Mouse (Mus musculus) CH12.LX (cell line): ENCODE measurements around the gene Rad23a. TPM values are rescaled to one million over a fixed set of nuclear protein-coding genes. Genes with fewer than 3 reads are reported as not detected.
A peak's percentile ranks its signal among the peaks of the same experiment; 100 is the strongest.

Source experiments
- DNase-seq: peaks from one replicate; pipeline ENCODE4 v3.0.0-alpha.2; 2013; ENCODE audit errors: extremely low read depth
- H3K27ac ChIP-seq: 2 replicates; pipeline ENCODE4 v1.5.1; 2012; ENCODE audit warnings: low read depth, mild to moderate bottlenecking, control low read depth, moderate library complexity; ENCODE audit not compliant: insufficient read depth
- H3K27me3 ChIP-seq: replicated peaks from 2 replicates; pipeline ENCODE3; 2012; ENCODE audit warnings: inconsistent platforms
- H3K36me3 ChIP-seq, 2 experiments: replicated peaks in 1 of 2; 2 replicates each; pipeline versions ENCODE3 to v1.6.1; 2012; ENCODE audit warnings: inconsistent platforms in 1 of 2, low read length in 1 of 2, mild to moderate bottlenecking in 1 of 2, mixed read lengths in 1 of 2, moderate library complexity in 1 of 2; ENCODE audit not compliant: control insufficient read depth in 1 of 2, insufficient read depth in 1 of 2
- H3K4me1 ChIP-seq, 2 experiments: 2 replicates each; pipeline ENCODE4 v1.6.1; 2012; ENCODE audit warnings: inconsistent platforms in 1 of 2, moderate library complexity in 1 of 2; ENCODE audit not compliant: insufficient read depth in 2 of 2, control insufficient read depth in 1 of 2
- H3K4me2 ChIP-seq: 2 replicates; pipeline ENCODE4 v1.6.1; 2012; ENCODE audit warnings: low read depth, mild to moderate bottlenecking, control low read depth; ENCODE audit not compliant: poor library complexity, insufficient read depth, severe bottlenecking
- H3K4me3 ChIP-seq, 3 experiments: fragments of 150-350 bp in 1 of 3; sonication (generic) in 1 of 3; replicated peaks in 1 of 3; 2 replicates each; pipeline versions ENCODE3 to v1.5.1; 2011 to 2012; ENCODE audit warnings: low read depth in 2 of 3, low read length in 2 of 3, mild to moderate bottlenecking in 2 of 3, moderate library complexity in 2 of 3, control low read depth in 1 of 3, improper control_type of control experiment in 1 of 3, inconsistent platforms in 1 of 3, mixed read lengths in 1 of 3; ENCODE audit not compliant: poor library complexity in 1 of 3
- H3K79me2 ChIP-seq: replicated peaks from 2 replicates; pipeline ENCODE4 v1.6.1; 2012; ENCODE audit warnings: mild to moderate bottlenecking, moderate library complexity; ENCODE audit not compliant: control insufficient read depth, poor library complexity, insufficient read depth, severe bottlenecking; ENCODE audit errors: extremely low read depth
- H3K9ac ChIP-seq: 2 replicates; pipeline ENCODE4 v1.6.1; 2012; ENCODE audit warnings: low read depth, mild to moderate bottlenecking, control low read depth, moderate library complexity; ENCODE audit not compliant: insufficient read depth
- H3K9me3 ChIP-seq: replicated peaks from 2 replicates; pipeline ENCODE3; 2012; ENCODE audit warnings: low read length, inconsistent platforms, mixed read lengths
- CHD1 ChIP-seq: IDR thresholded peaks from 2 replicates; pipeline ENCODE4 v1.6.1; 2012; ENCODE audit warnings: low read depth, low read length, improper control_type of control experiment, inconsistent platforms
- CHD2 ChIP-seq: IDR thresholded peaks from 2 replicates; pipeline ENCODE4 v1.6.1; 2011; ENCODE audit warnings: low read length, improper control_type of control experiment
- ETS1 ChIP-seq: conservative IDR thresholded peaks from 2 replicates; pipeline ENCODE4 v1.6.1; 2012; ENCODE audit warnings: low read depth, mild to moderate bottlenecking, inconsistent platforms, low read length, improper control_type of control experiment, moderate library complexity
- GABPA ChIP-seq: IDR thresholded peaks from 2 replicates; pipeline ENCODE4 v1.6.1; 2012; ENCODE audit warnings: low read depth, low read length, improper control_type of control experiment, inconsistent platforms; ENCODE audit not compliant: insufficient replicate concordance
- HCFC1 ChIP-seq: IDR thresholded peaks from 2 replicates; pipeline ENCODE4 v1.6.1; 2012; ENCODE audit warnings: low read depth, mild to moderate bottlenecking, inconsistent platforms, low read length, improper control_type of control experiment
- JUN ChIP-seq: IDR thresholded peaks from 2 replicates; pipeline ENCODE4 v1.6.1; 2011; ENCODE audit warnings: low read depth, mild to moderate bottlenecking, low read length, improper control_type of control experiment, moderate library complexity; ENCODE audit not compliant: insufficient read depth
- MAFK ChIP-seq: IDR thresholded peaks from 2 replicates; pipeline ENCODE4 v1.6.1; 2011; ENCODE audit warnings: low read length, improper control_type of control experiment; ENCODE audit not compliant: insufficient replicate concordance
- NRF1 ChIP-seq: IDR thresholded peaks from 2 replicates; pipeline ENCODE4 v1.6.1; 2014; ENCODE audit warnings: low read depth, mild to moderate bottlenecking, inconsistent platforms, low read length, improper control_type of control experiment, moderate library complexity
- RCOR1 ChIP-seq: conservative IDR thresholded peaks from 2 replicates; pipeline ENCODE4 v1.6.1; 2012; ENCODE audit warnings: low read depth, mild to moderate bottlenecking, inconsistent platforms, low read length, improper control_type of control experiment
- UBTF ChIP-seq: IDR thresholded peaks from 2 replicates; pipeline ENCODE4 v1.6.1; 2012; ENCODE audit warnings: low read depth, mild to moderate bottlenecking, inconsistent platforms, low read length, improper control_type of control experiment, moderate library complexity
- ZC3H11A ChIP-seq: IDR thresholded peaks from 2 replicates; pipeline ENCODE4 v1.6.1; 2012; ENCODE audit warnings: low read depth, mild to moderate bottlenecking, inconsistent platforms, low read length, improper control_type of control experiment
- ZKSCAN1 ChIP-seq: IDR thresholded peaks from 2 replicates; pipeline ENCODE4 v1.6.1; 2012; ENCODE audit warnings: low read depth, inconsistent platforms, low read length, improper control_type of control experiment, borderline replicate concordance
- dilution Hi-C: fragments of 300-500 bp; cut with MboI; formaldehyde crosslinking; loops from 2 replicates; pipeline ENCODE4 v1.14.3; 2020; ENCODE audit warnings: low sequenced_read_pairs; ENCODE audit not compliant: extremely low pct_unique_long_range_greater_than_20kb, extremely low pct_ligation_motif_present
- in situ Hi-C: fragments of 300-500 bp; cut with MboI; formaldehyde crosslinking; loops from 3 replicates; pipeline ENCODE4 v1.14.3; 2019; ENCODE audit warnings: low sequenced_read_pairs, low pct_ligation_motif_present, low pct_unique_long_range_greater_than_20kb, mixed read lengths
- polyA plus RNA-seq: library from polyadenylated mRNA; unstranded; fragments of >175 nt; gene quantifications from 2 replicates; pipeline ENCODE4 v1.2.1, GENCODE M21; 2012; ENCODE audit warnings: low read depth; ENCODE audit not compliant: insufficient read length
- total RNA-seq, 2 experiments: library from RNA; depleted of rRNA; stranded (reverse); fragments of 300-350 nt in 1 of 2; fragments of >200 nt in 1 of 2; gene quantifications; 2 replicates each; pipeline ENCODE4 v1.2.3; 2012 to 2014

Rad23a gene
- total and polyA plus RNA-seq, 3 experiments, result 66.5 to 135 (median 115) TPM

DNA sequence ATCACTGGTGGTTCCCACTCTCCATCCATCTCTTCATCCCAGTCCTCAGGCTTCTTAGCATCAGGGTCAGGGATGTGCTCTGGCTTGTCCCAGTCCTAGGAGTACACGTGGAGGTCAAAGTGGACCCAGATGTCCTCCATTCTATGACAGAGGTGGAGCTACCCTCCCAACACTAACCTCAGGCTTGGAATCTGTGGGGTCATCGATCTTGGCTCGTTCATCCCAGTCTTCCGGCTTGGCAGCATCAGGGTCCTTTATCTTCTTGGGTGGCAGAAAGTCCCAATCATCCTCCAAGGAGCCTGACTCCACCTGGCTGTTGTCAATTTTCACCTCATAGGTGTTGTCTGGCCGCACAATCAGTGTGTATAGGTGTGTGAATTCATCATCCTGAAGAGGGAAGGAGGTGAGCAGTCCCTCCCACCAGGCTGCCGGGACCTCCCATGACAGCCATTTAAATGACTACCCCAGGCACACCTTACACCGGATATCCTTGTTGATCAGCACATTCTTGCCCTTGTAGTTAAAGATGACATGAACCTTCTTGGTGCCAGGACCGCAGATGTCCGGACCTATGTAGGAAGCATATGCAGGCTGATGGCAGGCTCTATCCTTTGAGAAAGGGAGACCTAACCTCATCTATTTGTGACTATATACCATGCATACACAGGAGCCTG lies 4.1 kb upstream of the Rad23a start:
- peak overlapping the region; percentile 64 for H3K4me2 ChIP-seq
- H3K27me3 ChIP-seq, result no peaks in the 10 kb centered on the region
- dilution Hi-C loops (no loop called here), in situ Hi-C loops (loop anchor here (5.0 kb wide), 1 partner anchor 43 kb away; no protein-coding TSS in a partner anchor)
- TF ChIP-seq UBTF, result no peak
- no peak for TF ChIP-seq ZC3H11A
- TF ChIP-seq CHD2, result no peak
- no peak for TF ChIP-seq ETS1
- TF ChIP-seq RCOR1, result no peak
- no peak for TF ChIP-seq GABPA
- H3K27ac ChIP-seq, result no peak overlapping the region
- peaks cover 13 to 46% of the 10 kb centered on the region in 2 experiments for H3K4me1 ChIP-seq
- peak overlapping the region; percentile 5 to 89 (median 80) for H3K4me3 ChIP-seq
- peaks cover 41 to 49% of the 10 kb centered on the region in 2 experiments for H3K36me3 ChIP-seq
- H3K9ac ChIP-seq, result peak overlapping the region; percentile 85; the same call in 1 of the 2 replicates
- H3K9me3 ChIP-seq, result no peaks in the 10 kb centered on the region
- no peak for DNase-seq
- peaks cover 39% of the 10 kb centered on the region for H3K79me2 ChIP-seq

DNA sequence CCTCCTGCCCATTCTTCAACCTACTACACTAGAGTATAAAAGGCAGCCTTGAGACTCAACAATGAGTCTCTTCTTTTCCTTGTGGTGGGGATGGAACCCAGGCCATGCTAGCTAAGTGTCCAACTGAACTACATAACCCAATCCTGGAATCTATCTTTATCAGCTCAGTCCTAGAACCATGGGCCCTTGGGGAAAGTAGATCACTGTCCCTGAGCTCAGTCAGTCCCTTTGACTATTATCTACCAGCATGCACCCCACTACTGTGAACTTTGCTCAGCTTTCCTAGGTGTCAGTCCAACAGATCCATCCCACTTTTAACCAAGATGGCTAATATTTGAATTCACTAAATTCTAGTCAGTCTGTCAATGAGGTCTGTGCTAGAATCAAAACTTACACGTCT lies 1.0 kb upstream of the Rad23a start:
- in situ Hi-C loops, result no loop called here
- Histone ChIP-seq H3K4me1 (peaks cover 12 to 68% of the 10 kb centered on the region in 2 experiments), H3K4me2 (no peak overlapping the region), H3K27ac (peak overlapping the region; percentile 25; the same call in 1 of the 2 replicates)
- TF ChIP-seq JUN (no peak), GABPA (no peak), NRF1 (no peak), HCFC1 (no peak)
- TF ChIP-seq, all 38 proteins: peak for 0
- dilution Hi-C loops, result no loop called here
- H3K27me3 ChIP-seq, result no peaks in the 10 kb centered on the region
- DNase-seq, result no peak
- no peak overlapping the region for H3K4me3 ChIP-seq
- no peak overlapping the region for H3K9ac ChIP-seq
- H3K9me3 ChIP-seq, result no peaks in the 10 kb centered on the region
- H3K36me3 ChIP-seq, result peaks cover 62 to 76% of the 10 kb centered on the region in 2 experiments
- H3K79me2 ChIP-seq, result peaks cover 45% of the 10 kb centered on the region

GRCm38 (mm10) chr8:84839875-84840247 lies 604 bp downstream of the Rad23a start:
- Histone ChIP-seq H3K79me2 (peaks cover 32% of the 10 kb centered on the region), H3K4me1 (peaks cover 14 to 78% of the 10 kb centered on the region in 2 experiments), H3K27me3 (no peaks in the 10 kb centered on the region), H3K27ac (peak overlapping the region; percentile 77), H3K9ac (peak overlapping the region; percentile 87), H3K36me3 (peaks cover 72 to 81% of the 10 kb centered on the region in 2 experiments), H3K4me2 (peak overlapping the region; percentile 94), H3K9me3 (no peaks in the 10 kb centered on the region), H3K4me3 (peak overlapping the region; percentile 78 to 85 (median 83))
- in situ Hi-C loops (no loop called here), dilution Hi-C loops (no loop called here)
- no peak for DNase-seq
- TF ChIP-seq MAFK, result peak; percentile 97
- TF ChIP-seq ZKSCAN1, result no peak
- peak; percentile 49; the same call in 1 of the 2 replicates for TF ChIP-seq CHD1
